Mouse (Mus musculus): ENCODE data around the gene Satb1.

Gene Satb1

DNA sequence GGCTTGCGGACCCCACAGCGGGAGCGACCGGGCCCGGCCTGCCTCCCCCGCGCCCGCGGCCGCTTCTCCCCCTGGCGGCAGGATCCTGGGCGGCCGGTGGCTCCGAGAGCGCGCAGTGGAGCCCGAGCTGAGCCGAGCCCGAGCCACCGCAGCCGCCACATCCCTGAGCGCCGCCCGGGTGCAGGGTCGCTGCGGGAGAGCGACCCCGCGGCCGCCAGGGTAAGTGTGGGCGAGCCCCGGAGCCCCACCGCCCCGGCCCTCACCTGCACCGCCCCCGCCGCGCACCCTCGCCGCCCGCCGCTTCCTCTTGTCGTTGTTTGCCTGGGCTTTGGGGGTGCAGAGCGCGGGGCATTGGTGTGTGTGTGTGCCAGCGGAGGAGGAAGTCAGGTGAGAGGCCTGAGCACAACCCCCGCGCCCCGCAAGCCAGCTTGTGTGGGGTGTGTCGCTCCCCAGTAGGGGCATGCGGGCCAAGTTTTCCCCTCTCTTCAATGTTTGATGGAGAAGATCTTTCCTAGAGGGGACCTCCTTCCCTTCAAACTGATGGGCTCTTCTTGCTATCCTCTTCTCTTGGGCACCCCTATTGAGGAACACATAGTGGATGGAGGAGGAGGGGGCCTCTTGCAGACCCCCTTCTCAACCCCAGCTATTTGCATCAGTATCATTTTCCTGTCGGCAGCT lies at the start of gene Satb1:
TSS of gene Satb1 (minus strand) at position 391 of the 678 bp plus-strand sequence.
- peak; percentile 29 to 79 for DNase-seq

DNA sequence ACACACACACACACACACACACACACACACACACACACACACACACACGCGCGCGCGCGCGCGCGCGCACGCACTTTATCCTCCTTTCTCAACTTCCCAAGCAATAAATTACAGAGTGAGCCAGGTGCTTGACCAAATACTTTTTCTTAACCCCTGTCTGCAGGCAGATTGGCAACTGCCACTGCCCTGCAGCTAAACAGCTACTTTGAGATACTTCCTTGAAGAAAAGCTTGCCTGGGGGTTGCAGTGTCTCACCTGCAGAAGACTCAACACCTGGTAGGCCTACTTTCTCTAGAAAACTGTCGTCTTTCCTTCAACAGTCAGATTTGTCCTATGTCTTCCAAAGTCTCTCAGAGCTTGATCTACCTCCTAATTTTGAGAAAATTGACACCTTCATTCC lies 49.5 kb upstream of the Satb1 start:
- DNase-seq, result no peak

DNA sequence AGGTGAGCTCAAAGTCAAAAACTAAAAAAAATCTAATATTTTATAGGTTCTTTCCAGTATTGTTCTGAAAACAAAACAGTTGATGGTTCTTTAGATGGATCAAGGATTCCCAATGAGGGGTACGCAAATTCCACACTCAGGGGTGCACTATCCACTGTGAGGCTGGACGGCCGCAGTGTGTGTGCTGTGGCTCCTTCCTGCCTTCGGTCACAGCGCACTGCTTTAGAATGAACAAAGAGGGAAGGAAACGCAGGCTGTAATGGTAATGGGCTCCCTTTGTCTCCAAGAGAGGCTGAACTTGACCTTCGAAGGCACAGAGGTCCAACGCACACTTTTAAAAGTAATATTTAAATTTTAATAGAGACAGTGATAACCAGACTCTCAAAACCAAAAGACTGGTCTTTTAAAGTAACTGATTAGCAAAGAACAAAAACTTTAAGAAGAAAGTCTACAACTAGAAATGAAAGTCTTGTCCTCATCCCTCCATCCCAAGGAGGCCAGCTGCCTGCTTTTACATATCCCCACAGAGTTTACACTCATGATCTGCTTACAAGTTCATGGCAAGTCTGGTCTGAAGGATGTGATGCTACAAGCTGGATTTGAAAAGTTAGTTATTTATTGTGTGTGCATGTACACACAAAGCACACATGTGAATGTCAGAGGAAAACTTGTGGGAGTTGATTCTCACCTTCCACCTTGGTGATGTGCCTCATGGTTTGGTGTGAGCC lies 48.0 kb upstream of the Satb1 start:
- DNase-seq, result no peak

DNA sequence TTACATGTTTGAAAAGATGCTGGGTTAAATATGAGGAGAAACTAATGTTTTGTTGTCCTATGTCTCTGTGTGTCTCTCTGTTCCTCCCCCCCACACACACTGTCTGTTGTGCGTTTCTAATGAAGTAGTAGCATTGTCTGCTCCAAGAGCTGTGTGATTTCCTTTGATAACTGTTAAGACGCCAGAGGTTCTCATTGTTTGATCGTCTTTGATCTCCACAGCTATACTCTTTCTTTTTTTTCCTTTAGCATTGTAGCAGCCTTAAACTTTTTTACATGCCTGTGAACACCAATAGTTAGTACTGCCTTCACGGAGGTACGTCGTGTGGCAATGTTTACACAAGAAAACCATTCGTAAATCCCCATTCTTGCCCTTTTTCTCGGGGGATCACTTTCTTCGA lies 47.1 kb upstream of the Satb1 start:
- no peak for DNase-seq

DNA sequence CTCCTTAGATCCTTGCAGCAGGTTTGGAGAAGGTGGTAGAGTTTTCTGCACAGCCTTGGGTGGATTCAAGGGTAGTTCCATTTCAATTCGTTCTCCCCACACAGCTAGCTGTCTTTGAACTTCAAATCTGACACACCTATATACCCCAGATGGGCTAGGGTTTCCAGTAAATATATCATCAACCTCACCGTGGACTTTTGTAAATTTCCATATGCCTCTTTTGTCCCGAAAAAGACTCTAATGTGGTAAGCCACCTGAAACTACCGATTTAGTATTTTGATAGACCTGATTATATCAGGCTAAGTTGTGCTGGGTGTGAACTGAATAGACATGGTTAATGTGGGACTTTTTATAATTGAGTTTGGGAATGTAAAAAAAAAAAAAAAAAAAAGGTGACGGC lies 46.6 kb upstream of the Satb1 start:
- DNase-seq, result no peak

DNA sequence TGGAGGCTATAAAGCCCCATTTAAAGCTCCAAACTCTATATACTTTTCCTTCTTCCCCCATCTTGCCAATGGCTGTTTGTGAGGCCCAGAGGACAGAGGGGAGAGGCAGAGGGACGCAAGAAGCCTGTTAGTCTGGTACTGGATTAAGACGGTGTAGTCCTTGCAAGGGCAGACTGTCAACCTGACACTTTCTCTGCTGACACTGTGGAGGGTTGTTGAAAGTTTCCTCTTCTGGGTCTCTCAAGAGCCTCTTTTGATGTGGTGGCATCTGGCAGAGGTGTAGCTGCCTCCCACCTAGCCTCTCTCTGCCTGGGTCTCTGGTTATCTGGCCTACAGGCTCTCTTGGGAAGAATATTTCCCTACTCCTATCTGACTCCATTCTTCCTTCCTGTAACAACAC lies 46.1 kb upstream of the Satb1 start:
- DNase-seq, result no peak

DNA sequence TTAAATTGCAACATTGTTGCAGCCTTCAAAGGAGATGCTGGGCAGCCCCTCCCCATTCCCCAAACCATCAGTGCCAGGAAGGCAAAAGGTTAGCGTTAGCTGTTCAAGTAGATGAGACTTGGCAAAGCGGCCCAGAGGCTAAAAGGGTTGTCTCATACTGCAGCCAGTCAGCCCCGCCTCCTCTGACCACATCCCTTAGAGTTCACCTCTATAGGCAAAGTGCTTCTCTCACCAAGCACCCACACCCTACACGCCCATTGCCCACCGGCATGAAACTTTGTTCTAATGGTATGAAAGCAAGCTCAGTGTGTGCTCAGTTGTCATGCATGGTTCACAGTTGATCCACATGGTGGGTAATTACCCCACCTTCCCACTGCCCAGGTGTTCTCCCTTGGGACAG lies 43.4 kb upstream of the Satb1 start:
- DNase-seq, result no peak

DNA sequence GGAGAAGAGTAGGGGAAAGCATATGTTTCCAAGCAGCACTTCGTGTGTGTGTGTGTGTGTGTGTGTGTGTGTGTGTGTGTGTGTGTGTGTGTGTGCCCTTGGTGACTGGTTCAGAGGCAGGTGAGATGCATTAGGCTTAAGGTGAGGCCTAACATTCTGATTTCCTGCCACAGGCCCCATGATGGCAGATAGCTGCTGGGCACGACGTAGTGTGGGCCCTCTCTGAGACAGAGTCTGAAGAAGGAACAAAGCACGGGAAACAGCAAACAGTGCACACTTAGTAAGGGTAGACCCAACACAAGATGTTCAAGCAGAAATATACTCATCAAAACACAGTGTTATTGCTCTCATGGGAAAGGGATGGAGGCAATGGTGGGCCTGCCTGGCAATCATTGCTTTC lies 24.5 kb upstream of the Satb1 start:
- DNase-seq, result no peak

DNA sequence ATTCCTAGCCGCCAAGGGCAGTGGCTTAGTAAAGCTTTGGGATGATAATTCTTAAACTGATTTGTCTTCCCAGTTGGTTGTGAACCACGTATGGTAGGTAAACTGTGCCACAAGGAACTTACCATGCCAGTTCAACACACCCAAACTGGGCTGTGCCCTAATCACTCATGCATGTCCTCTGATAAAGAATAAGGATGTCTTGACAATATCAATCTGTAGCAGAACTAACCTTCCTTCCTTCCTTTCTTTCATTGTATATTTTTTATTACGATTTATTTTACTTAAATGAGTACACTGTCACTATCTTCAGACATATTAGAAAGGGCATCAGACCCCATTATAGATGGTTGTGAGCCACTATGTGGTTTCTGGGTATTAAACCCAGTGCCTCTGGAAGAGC lies 23.2 kb upstream of the Satb1 start:
- DNase-seq, result no peak

DNA sequence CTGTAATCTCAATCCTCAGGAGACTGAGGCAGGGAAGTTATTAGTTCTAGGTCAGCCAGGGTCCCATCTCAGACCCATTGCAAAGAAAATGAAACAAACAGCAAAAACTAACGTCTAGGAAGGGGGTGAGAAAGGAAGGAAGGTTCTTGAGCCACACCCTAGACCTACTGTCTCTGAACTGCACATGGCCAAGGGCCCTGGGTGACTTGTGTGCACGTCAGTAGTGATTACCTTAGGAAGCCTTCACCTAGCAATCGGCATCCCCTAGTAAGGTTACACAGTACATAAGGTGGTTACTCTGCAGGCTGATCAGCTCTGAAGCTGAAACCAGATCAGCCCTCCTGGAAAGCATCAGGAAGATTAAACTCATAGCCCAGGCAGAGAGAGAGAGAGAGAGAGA lies 22.2 kb upstream of the Satb1 start:
- DNase-seq, result no peak

DNA sequence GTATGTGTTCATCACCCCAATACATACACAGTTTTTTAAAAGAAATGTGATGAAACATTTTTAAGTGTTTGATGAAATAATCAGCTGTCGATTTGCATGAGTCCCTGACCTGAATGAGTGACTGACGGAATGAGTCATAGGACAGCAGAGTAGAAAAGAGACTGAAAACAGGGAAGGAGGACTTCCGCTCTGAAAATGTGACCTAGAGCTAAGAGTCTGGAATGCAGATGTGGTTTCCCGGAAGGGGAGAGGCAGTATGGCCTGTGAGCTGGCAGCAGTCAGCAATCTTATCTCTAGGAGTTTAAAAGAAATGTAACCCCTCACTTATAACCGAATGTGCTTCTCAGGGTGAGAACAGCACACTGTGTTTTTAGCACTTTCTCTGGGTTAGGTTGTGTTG lies 20.9 kb upstream of the Satb1 start:
- DNase-seq, result no peak

DNA sequence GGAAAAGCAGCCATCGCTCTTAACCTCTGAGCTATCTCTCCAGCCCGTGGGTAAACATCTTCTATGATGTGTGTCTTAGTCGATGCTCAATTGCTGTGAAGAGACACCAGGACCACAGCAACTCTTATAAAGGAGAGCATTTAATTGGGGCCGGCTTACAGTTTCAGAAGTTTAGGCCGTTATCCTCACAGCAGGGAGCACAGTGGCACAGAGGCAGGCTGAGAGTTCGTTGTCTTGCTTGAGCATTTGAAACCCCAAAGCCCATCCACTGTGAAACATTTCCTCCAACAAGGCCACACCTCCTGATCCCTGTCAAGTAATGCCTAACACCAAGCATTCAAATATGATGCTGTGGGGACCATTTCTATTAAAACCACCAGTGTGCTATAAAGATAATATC lies 7.5 kb upstream of the Satb1 start:
- no peak for DNase-seq

DNA sequence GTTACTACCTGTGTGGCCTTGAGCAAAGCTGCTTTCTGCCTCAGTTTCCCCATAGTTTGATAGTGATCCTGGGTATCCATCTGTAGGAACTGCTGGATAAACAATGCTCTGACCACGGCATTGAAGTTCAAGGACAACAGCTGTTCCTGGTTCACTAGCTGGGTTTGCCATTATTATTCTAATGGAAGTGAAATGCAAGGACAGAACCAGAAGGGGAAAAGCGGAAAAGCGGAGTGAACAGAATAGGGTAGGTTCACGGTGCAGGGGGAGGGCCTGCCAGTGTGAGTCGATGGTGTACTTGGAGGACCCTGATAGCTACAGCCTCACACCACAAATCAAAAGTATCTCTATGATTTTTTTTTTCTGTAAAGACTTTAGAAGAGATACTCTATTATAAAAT lies 6.4 kb upstream of the Satb1 start:
- no peak for DNase-seq

DNA sequence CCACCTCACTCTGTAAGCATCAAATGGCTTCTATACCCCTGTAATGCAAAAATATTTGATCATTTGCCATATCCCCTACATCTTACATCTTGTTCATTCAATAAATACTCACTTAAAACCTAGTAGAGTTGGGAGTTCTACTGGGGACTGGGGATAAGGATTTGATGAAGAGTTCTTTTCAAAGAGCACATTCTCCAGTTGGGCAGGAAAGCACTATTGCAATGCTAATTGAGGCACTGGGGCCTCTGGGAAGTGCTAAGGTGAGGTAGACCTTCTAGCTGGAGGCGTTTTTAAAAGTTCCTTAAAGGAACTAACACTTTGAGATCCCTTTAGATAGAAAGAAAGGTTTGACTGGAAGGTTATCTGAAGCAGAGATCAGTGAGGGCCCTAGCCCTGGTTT lies 3.8 kb upstream of the Satb1 start:
- no peak for DNase-seq

DNA sequence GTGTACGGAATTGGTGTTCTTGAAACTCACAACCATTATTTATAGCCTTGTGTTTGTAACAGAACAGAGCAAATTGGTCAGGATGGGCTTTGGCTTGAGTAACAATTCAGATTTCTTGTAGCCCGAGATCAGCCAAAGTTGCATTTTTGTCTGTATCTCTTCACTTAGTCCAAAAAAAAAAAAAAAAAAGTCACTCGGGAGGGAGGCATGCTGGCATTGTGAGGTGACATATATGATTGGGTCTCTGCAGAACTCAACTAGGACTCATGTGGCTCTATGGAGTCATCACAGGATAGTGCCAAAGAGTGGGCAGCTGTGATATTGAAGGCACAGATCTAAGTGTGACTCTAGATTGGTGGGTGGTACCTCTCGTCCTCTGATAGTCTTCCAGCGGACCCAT lies 3.2 kb upstream of the Satb1 start:
- no peak for DNase-seq

DNA sequence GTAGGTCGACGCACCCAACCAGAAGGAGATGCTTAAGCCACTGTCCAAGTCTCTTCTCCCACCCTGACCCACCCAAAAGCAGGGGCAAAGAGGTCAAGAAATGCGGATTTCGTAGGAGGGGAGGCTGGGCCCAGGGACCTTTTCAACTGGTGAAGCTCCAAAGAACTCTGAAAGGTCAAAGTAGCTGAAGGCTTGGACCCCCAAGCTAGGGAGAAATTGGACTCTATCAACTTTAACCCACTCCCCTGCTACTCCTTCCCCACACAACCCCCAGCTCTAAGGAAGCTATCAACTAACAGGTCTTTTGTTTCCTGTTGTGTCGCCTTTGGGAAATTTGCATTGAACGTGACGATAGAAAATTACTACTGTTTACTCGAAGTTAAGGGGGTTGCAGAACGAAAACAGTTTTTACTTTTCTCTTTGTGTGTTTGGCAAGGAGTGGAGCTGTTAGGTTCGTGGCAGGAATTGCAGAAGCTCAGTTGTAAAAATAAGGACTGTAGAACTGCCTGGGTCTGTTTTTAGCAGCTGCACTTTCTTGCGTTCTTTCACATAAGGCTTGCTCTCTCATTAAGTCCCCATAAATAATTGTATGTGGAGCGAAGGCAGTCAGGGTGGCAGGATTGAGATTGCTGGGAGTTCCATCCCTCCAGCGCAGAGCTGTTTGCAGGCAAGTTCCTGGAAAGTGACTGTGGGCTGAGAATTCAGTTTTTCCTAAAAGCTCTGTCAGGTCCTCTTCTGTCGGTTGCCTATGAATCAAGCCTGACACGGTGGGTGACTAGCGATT lies 680 bp upstream of the Satb1 start:
- peak in 1 of 2 experiments; percentile 3 for DNase-seq

DNA sequence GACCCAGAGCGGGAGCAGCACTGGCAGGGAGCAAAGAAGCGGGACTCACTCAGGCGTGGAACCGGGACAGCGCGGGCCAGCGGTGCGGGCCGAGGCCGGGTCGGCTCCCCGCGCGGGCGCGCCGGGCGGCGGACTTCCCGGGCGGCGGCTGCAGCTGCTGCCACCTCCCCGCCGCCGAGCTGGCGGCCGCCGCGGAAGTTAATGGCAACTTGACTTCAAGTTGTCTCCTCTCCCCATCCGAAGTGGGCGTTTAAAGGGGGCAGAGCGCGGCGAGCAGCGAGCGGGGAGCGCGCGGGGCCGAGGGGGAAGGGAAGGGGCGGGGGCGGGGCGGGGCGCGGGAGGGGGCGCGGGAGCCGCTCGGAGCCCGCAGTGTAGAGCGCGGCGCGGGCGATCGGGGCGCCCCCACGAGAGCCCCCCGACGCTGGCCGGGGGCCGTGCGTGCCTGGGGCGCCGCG lies 642 bp downstream of the Satb1 start:
- DNase-seq, result peak in 1 of 2 experiments; percentile 57

DNA sequence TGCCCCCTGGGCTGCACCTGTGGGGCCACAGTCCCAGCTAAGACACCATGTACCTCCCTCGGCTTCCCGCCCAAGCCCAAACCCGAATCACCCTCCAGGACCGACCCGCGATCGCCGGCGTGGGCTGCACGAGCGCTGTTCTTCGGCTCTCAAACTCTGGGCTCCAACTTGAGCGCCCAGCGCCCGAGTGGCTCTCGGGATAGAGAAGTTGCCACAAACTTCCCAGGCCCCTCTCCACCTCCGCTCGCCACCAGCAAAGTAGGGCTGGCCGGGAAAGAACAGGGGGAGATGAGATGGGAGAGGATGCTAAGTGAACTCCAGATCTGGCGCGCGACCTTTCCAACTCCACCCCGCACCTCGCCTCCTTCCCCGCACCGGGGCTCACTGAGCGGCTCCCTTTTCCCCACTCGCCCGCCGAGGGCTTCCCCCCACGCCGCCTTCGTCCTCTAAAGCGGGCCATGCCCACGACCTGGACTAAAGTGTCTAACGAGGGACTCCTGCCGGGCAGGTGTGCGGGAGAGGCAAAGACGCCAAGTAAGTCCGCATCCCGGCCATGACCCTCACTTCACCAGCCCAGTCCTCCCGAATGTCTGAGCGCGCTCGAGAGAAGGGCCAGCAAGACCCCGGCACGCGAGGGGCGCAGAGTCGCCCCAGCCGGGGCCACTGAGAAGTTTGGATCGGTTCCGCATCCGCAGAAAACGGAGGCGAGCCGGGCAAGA lies 1.2 kb downstream of the Satb1 start:
- DNase-seq, result peak in 1 of 2 experiments; percentile 11

DNA sequence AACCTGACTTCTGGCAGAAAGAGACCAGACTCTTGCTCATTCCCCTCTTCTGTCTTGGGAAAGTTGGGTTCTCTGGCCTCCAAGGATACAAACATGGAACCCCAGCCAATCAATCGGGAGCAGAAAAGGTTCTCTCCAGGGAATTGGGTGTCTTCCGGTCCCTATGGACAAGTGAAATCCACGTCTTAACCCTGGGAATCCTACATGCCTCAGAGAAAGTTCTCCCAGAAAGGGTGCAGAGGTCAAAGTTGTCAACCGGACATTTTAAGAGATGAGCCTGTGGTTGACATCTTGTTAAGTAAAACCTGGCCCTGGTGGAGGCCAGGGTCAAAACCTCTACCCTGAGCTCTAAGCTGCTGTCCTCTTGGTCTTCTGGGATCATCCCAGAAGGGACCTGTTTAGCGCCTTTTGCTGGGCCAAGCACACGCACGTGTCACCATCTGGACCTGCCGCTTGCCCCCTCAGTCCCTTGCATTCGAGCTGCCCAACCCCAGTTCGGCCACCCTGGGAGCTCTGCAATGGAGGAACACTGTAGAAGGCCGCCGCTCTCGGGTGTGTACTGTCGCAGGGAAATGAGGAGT lies 1.9 kb downstream of the Satb1 start:
- peak in 1 of 2 experiments; percentile 7 for DNase-seq

DNA sequence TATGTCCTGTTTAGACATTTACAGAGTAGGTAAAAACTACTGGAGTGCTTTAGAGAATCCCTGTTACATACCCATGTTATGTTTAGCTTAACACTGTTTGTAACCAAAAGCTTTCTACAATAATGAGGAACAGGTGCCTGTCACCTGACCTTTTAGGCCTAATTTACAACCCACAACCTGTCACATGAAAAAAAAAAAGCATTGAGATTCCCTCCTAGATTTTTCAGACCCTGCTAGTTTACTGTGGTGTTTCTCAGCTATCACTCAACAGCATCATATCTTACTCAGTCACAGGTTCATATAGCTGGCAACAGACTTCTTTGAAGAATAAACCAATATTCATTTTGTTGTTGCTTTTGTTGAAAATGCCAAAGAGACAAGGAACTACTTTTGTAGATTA lies 3.7 kb downstream of the Satb1 start:
- DNase-seq, result no peak

DNA sequence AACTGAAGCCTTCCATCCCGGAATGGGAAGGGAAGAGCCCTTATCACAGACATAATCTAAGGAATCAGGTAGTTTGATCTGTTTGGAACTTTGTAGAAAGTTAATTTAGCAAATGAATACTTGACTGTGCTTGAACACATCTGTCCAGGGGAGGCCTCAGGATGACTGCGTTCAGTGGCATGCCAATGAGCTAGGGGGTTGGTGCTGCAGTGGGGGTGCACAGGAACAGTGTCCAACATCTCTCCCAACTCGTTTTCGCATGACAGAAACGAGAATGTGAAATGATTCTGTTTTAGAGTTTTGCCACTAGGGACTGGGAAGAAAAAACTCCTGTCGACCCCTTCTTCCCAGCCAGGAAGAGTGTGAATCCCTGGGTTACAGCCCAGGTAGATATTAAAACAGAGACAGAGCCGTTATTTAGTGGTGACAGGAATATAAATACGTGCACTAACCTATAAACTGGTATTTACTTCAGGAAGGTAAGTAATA lies 5.1 kb downstream of the Satb1 start:
- no peak for DNase-seq

DNA sequence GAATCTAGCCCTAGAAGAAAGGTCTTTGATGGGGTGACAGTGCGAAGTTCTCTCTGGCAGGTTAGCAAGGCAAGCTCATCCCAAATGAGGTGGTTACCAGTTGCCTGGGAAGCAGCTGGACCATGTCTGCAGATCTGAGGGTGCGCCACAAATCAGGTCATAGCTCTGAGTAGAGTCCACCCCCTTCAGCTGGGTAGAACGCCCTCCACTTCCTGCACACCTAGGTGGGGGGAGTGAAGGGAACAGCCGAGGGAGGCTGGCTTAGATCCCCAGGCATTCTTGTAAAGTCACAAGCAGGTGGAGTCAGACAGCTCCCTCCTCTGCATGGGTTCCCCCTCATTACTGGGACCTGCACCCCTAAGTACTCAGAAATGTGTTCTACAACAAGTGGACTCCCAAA lies 6.6 kb downstream of the Satb1 start:
- no peak for DNase-seq

DNA sequence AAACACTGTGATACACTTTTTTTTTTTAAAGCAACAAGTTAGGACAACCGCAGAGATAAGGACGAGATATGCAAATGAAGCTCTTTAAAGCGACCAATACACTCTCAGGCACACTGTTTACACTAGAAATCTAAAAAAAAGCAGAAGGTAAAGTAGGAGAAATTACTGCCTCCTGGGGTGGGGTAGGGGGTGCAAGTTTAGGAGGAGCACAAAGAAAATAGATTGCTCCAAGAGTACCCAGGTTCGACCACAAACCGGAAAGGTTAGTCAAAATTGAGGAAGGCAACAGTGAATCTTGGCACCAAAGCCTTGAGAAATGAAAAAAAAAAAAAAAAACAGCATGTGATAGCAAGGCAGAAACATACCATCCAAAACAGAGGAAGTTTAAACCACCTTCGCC lies 18.8 kb downstream of the Satb1 start:
- DNase-seq, result no peak
